Mouse (Mus musculus) myocyte (in vitro differentiated cells): ENCODE results near the gene Med16. TPM values are rescaled to one million over a fixed set of nuclear protein-coding genes. Genes with fewer than 3 reads are reported as not detected.

ENCODE experiments used
- H3K27me3 ChIP-seq: one replicate; pipeline ENCODE4 v1.6.1; 2011; ENCODE audit not compliant: control insufficient read depth, insufficient read depth, insufficient read length
- H3K36me3 ChIP-seq: one replicate; pipeline ENCODE4 v1.6.1; 2011; ENCODE audit not compliant: control insufficient read depth, insufficient read depth
- H3K4me2 ChIP-seq: one replicate; pipeline ENCODE4 v1.6.1; 2011; ENCODE audit warnings: low read depth, control low read depth
- H3K4me3 ChIP-seq: one replicate; pipeline ENCODE4 v1.5.1; 2011; ENCODE audit warnings: mild to moderate bottlenecking, control low read depth, moderate library complexity
- H3K79me2 ChIP-seq: one replicate; pipeline ENCODE4 v1.6.1; 2011; ENCODE audit not compliant: control insufficient read depth, insufficient read depth
- H3ac ChIP-seq: one replicate; pipeline ENCODE4 v1.6.1; 2011; ENCODE audit not compliant: control insufficient read depth, insufficient read length
- CEBPB ChIP-seq: IDR thresholded peaks from 2 replicates; pipeline ENCODE4 v1.6.1; 2011; ENCODE audit warnings: mild to moderate bottlenecking, moderate library complexity; ENCODE audit not compliant: poor library complexity, insufficient read depth, severe bottlenecking
- E2F4 ChIP-seq: IDR thresholded peaks from one replicate; pipeline ENCODE4 v1.6.1; 2011; ENCODE audit warnings: mild to moderate bottlenecking, control low read depth, moderate library complexity; ENCODE audit not compliant: insufficient read depth
- MAX ChIP-seq: IDR thresholded peaks from one replicate; pipeline ENCODE4 v1.6.1; 2011; ENCODE audit warnings: low read depth, mild to moderate bottlenecking, control low read depth
- MYOD1 ChIP-seq, 3 experiments: IDR thresholded peaks; one replicate each; pipeline ENCODE4 v1.6.1; 2011; ENCODE audit warnings: control low read depth in 2 of 3, low read depth in 2 of 3, mild to moderate bottlenecking in 2 of 3, moderate library complexity in 1 of 3; ENCODE audit not compliant: insufficient read length in 2 of 3, control insufficient read depth in 1 of 3
- MYOG ChIP-seq, 3 experiments: IDR thresholded peaks; one replicate each; pipeline ENCODE4 v1.6.1; 2011; ENCODE audit warnings: control low read depth in 2 of 3, low read depth in 2 of 3, mild to moderate bottlenecking in 2 of 3; ENCODE audit not compliant: insufficient read length in 2 of 3, control insufficient read depth in 1 of 3, insufficient read depth in 1 of 3
- POLR2A ChIP-seq: IDR thresholded peaks from one replicate; pipeline ENCODE4 v1.6.1; 2011; ENCODE audit warnings: low read depth, mild to moderate bottlenecking, control low read depth, moderate library complexity; ENCODE audit not compliant: insufficient read length
- POLR2AphosphoS2 ChIP-seq: IDR thresholded peaks from one replicate; pipeline ENCODE4 v1.6.1; 2011; ENCODE audit warnings: low read depth, control low read depth; ENCODE audit not compliant: insufficient read length
- REST ChIP-seq: IDR thresholded peaks from one replicate; pipeline ENCODE4 v1.6.1; 2011; ENCODE audit warnings: mild to moderate bottlenecking, control low read depth, moderate library complexity; ENCODE audit not compliant: insufficient read depth, insufficient read length
- SRF ChIP-seq: IDR thresholded peaks from one replicate; pipeline ENCODE4 v1.6.1; 2011; ENCODE audit warnings: low read depth; ENCODE audit not compliant: control insufficient read depth, insufficient read length
- TCF12 ChIP-seq: IDR thresholded peaks from one replicate; pipeline ENCODE4 v1.6.1; 2011; ENCODE audit warnings: mild to moderate bottlenecking, control low read depth; ENCODE audit not compliant: poor library complexity, insufficient read depth, severe bottlenecking
- TCF3 ChIP-seq: IDR thresholded peaks from one replicate; pipeline ENCODE4 v1.6.1; 2011; ENCODE audit warnings: low read depth, control low read depth; ENCODE audit not compliant: insufficient read length
- USF1 ChIP-seq: IDR thresholded peaks from one replicate; pipeline ENCODE4 v1.6.1; 2011; ENCODE audit warnings: low read depth, mild to moderate bottlenecking, control low read depth, moderate library complexity
- polyA plus RNA-seq: library from polyadenylated mRNA; unstranded; fragments of >200 nt; fragmentation: generic; extraction: Trizol; gene quantifications from one replicate; pipeline ENCODE4 v1.2.1, GENCODE M21; 2012; ENCODE audit warnings: missing spikeins

Gene Med16
- polyA plus RNA-seq, 1 experiment, result 31.4 TPM

GRCm38 (mm10) chr10:79877174-79877573 lies 31.5 kb downstream of the Med16 start:
- Histone ChIP-seq H3K27me3 (no peaks in the 10 kb centered on the region), H3K4me3 (no peak overlapping the region), H3ac (no peak overlapping the region), H3K4me2 (no peak overlapping the region), H3K79me2 (no peaks in the 10 kb centered on the region), H3K36me3 (no peaks in the 10 kb centered on the region)
- TF ChIP-seq REST (no peak), MYOD1 (IDR thresholded peaks at IDR 0.05; ENCODE audit: control insufficient read depth in 1 of 3, insufficient read length in 2 of 3, low read depth in 2 of 3) (no peak), TCF3 (no peak), POLR2A (no peak), E2F4 (no peak)

- TF ChIP-seq REST, result no peak
- TF ChIP-seq POLR2AphosphoS2, result no peak
- no peak for TF ChIP-seq POLR2A
- no peak for TF ChIP-seq E2F4
- no peak for TF ChIP-seq USF1
- no peak for TF ChIP-seq SRF
- no peak for TF ChIP-seq MYOG (IDR thresholded peaks at IDR 0.05; ENCODE audit: control insufficient read depth in 1 of 3, insufficient read depth in 1 of 3, insufficient read length in 2 of 3, low read depth in 2 of 3)
- TF ChIP-seq CEBPB, result no peak
- TF ChIP-seq TCF3, result no peak
- TF ChIP-seq TCF12, result no peak
- TF ChIP-seq MYOD1 (IDR thresholded peaks at IDR 0.05; ENCODE audit: control insufficient read depth in 1 of 3, insufficient read length in 2 of 3, low read depth in 2 of 3), result no peak
- no peak for TF ChIP-seq MAX
- H3K4me3 ChIP-seq, result peak within 1 kb of the TSS; percentile 12
Observed at GRCm38 (mm10) chr10:79874290-79874862, 34.3 kb downstream of the Med16 start, which contains the start of the genes Prtn3 and Plppr3. TSS of gene Prtn3 (plus strand) at chr10:79874476. TSS of gene Plppr3 (minus strand) at chr10:79874634.

GRCm38 (mm10) chr10:79873715-79874289 lies 34.9 kb downstream of the Med16 start:
- TF ChIP-seq POLR2AphosphoS2 (no peak), POLR2A (no peak), E2F4 (no peak), MYOG (IDR thresholded peaks at IDR 0.05; ENCODE audit: control insufficient read depth in 1 of 3, insufficient read depth in 1 of 3, insufficient read length in 2 of 3, low read depth in 2 of 3) (no peak)
- H3K4me3 ChIP-seq, result peak overlapping the region; percentile 12

More at GRCm38 (mm10) chr10:79874290-79874862, 34.3 kb downstream of the Med16 start, which contains the start of the genes Prtn3 and Plppr3:
- H3ac ChIP-seq, result peak within 1 kb of the TSS; percentile 1
- H3K36me3 ChIP-seq, result no peaks in the 10 kb centered on the region
- no peaks in the 10 kb centered on the region for H3K79me2 ChIP-seq
- H3K4me2 ChIP-seq, result peak within 1 kb of the TSS; percentile 92
- no peaks in the 10 kb centered on the region for H3K27me3 ChIP-seq

GRCm38 (mm10) chr10:79873313-79873712 lies 35.4 kb downstream of the Med16 start:
- TF ChIP-seq MYOD1 (IDR thresholded peaks at IDR 0.05; ENCODE audit: control insufficient read depth in 1 of 3, insufficient read length in 2 of 3, low read depth in 2 of 3) (peak in 1 of 3 experiments; percentile 17), USF1 (no peak), POLR2AphosphoS2 (no peak), SRF (no peak), MYOG (IDR thresholded peaks at IDR 0.05; ENCODE audit: control insufficient read depth in 1 of 3, insufficient read depth in 1 of 3, insufficient read length in 2 of 3, low read depth in 2 of 3) (peak in 1 of 3 experiments; percentile 34), TCF12 (no peak), REST (no peak), TCF3 (no peak), MAX (no peak), CEBPB (no peak), POLR2A (no peak), E2F4 (no peak)

More at GRCm38 (mm10) chr10:79873715-79874289, 34.9 kb downstream of the Med16 start:
- H3K79me2 ChIP-seq, result no peaks in the 10 kb centered on the region
- no peaks in the 10 kb centered on the region for H3K27me3 ChIP-seq
- peak overlapping the region; percentile 92 for H3K4me2 ChIP-seq
- H3K36me3 ChIP-seq, result no peaks in the 10 kb centered on the region
- H3ac ChIP-seq, result peak overlapping the region; percentile 1

GRCm38 (mm10) chr10:79872862-79873261 lies 35.9 kb downstream of the Med16 start:
- no peak for TF ChIP-seq MAX
- no peak for TF ChIP-seq MYOG (IDR thresholded peaks at IDR 0.05; ENCODE audit: control insufficient read depth in 1 of 3, insufficient read depth in 1 of 3, insufficient read length in 2 of 3, low read depth in 2 of 3)
- TF ChIP-seq TCF3, result no peak
- TF ChIP-seq SRF, result no peak
- no peak for TF ChIP-seq E2F4
- TF ChIP-seq TCF12, result no peak
- TF ChIP-seq USF1, result no peak
- no peak for TF ChIP-seq MYOD1 (IDR thresholded peaks at IDR 0.05; ENCODE audit: control insufficient read depth in 1 of 3, insufficient read length in 2 of 3, low read depth in 2 of 3)
- no peak for TF ChIP-seq REST
- no peak for TF ChIP-seq POLR2A
- TF ChIP-seq CEBPB, result no peak
- H3K4me3 ChIP-seq, result no peak overlapping the region
- H3K27me3 ChIP-seq, result no peaks in the 10 kb centered on the region
- H3K79me2 ChIP-seq, result no peaks in the 10 kb centered on the region
- no peak overlapping the region for H3K4me2 ChIP-seq
- no peaks in the 10 kb centered on the region for H3K36me3 ChIP-seq
- H3ac ChIP-seq, result no peak overlapping the region

More at GRCm38 (mm10) chr10:79873313-79873712, 35.4 kb downstream of the Med16 start:
- Histone ChIP-seq H3ac (no peak overlapping the region), H3K27me3 (no peaks in the 10 kb centered on the region), H3K79me2 (no peaks in the 10 kb centered on the region), H3K4me3 (peak overlapping the region; percentile 12), H3K36me3 (no peaks in the 10 kb centered on the region), H3K4me2 (peak overlapping the region; percentile 92)
